Mouse (Mus musculus) adrenal gland, adult 2 months (tissue): Measurements from ENCODE around the gene Cox8a. TPM values are rescaled to one million over a fixed set of nuclear protein-coding genes. Genes with fewer than 3 reads are reported as not detected.
A peak's percentile ranks its signal among the peaks of the same experiment; 100 is the strongest.

Experiments used
- DNase-seq: peaks from one replicate; pipeline ENCODE4 v3.0.0; 2021
- polyA plus RNA-seq: library from polyadenylated mRNA; depleted of rRNA; stranded (reverse); fragments of >200 nt; gene quantifications from 2 replicates; pipeline ENCODE4 v1.2.3, GENCODE M21; 2012
- total RNA-seq, 2 experiments: library from RNA; stranded (reverse); gene quantifications; 2 replicates each; pipeline ENCODE4 v1.2.3; 2021

The Cox8a gene
- total and polyA plus RNA-seq, 3 experiments = 1,087 to 2,774 (median 1,191) TPM

DNA sequence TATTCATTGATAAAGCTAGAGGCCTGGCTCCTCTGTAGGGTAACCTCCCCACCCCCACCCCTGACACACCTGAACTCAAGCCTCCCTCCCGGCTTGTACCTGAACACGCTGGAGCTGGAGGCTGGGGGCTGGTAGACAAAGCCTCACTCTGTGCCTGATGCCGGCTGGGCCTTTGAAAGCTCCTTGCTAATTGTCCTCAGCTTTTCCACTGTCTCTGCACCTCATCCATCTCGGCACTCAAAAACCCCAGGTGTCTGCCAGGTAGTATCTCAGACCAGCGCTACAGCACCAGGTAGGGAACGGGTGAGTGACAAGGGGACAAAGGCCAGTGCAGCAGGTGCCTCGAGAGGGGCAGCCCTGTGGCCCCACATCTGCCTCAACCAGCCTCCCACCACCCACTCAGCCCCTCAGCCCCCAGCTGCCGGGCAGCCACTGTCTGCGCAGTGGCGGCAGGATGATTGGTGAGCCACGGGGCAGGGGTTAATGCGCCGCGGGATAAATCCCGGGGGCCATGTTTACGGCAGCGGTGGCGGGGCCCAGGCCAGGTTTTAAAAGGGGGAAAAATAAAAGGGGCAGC lies 31.6 kb downstream of the Cox8a start:
- no peak for DNase-seq

DNA sequence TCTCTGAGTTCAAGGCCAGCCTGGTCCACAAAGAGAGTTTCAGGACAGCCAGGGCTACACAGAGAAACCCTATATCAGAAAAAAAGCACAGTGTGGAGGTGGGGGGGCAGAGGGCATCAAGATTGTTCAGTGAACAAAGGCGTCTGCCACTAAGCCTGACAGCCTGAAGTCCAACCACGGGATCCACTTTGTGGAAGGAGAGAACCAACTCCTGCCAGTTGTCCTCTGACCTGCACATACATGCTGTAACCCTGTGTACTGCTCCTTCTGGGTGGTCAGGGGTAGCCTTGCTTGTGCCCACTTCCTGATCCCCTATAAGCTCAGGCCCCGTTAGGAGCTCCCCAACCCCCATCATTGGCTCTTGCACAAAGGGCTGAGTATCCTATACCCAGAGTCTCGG lies 32.4 kb downstream of the Cox8a start:
- no peak for DNase-seq

DNA sequence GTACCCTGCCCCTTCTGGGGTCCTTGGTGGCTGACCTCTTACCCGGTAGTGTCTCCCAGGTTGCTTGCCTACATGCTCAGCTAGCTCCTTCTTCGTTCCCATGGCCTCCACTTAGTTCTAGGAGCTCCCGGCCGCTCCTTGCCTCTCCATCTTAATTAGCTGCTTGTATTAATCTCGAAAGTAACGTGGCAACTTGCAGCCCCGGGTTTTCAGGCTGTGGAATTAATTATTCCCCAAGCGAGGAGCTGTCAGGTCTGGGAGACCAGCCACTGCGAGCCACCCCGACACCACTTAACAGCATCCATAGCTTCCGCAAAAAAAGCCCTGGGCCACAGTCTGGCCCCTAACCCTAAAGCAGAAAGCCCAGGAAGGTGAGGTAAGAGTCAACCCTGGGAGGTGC lies 34.0 kb downstream of the Cox8a start:
- DNase-seq = no peak

DNA sequence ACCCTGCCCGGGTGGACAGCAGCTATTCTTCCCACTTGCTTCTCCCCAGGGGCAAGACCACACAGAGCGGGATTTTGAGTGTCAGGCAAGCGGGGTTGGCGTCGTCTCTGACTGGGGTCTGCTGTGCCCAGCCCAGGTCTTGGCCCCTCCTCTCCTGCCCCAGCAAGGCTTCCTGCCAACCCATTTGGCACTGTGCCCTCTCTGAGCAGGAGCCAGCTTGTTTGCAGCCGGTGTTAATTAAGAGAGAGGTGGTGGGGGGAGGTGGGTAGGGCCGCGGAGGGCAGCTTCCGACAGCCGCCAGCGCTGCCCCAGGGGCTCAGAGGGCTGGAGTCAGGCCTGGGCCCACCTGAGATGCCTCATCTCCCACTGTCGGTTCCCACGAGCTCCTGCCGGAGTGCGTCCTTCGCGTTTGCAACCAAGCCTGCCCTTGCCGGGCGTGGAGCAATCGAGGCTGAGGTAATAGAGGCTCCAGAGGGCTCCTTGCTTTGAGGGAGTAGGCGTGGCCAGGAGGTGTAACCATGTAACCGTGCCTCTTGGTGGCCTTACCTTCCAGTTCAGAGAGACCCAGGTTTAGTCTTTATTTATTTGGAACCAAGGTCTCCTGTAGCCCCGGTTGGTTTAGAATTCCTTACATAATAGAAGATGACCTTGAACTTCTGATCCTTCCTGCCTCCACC lies 35.0 kb downstream of the Cox8a start:
- peak; percentile 76 for DNase-seq

DNA sequence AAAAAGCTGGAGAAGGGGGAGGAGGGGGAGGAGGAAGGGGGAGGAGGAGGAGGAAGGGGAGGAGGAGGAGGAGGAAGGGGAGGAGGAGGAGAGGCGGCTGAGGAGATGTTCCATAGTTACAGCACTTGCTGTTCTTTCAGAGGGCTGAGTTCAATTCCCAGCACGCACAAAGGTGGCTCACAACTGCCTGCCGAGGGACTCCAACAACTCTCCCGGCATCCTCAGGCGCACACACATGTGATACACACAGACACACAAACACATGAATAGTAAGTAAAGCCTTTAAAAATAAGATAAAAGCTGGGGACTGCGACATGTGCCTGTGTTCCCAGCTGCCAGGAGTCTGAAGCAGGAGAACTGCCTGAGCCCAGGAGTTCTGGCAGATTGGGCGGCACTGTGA lies 35.9 kb downstream of the Cox8a start:
- DNase-seq = no peak

DNA sequence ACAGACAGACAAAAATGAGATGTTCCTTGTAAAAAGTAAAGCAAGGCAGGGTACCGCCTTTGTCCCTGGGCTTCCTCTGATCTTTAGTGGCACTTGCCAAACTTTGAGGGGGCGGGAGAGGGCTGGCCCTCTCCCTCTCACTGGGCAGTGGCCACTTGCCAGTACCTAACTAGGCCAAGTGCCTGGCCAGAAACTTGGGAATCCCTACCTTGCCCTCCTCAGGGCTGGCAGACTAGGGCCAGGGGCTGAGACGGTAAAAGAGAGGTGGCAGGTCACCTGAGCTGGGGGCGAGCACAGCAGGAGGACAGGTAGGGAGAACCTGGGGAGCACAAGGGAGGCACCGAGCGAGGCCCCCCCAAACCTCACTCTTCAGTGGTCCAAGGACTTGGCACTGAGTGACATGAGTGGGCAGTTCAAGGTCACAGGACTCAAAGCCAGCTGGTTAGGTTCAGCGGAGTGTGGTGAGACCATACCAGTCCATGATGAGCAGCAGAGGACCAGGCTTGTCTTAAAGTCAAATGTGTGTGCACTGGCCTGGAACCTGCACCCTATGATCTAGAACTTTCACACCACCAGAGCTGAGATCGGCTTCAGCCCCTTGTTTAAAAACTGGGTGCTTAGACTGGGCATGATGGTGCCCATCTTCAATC lies 36.5 kb downstream of the Cox8a start:
- peak; percentile 68 for DNase-seq

DNA sequence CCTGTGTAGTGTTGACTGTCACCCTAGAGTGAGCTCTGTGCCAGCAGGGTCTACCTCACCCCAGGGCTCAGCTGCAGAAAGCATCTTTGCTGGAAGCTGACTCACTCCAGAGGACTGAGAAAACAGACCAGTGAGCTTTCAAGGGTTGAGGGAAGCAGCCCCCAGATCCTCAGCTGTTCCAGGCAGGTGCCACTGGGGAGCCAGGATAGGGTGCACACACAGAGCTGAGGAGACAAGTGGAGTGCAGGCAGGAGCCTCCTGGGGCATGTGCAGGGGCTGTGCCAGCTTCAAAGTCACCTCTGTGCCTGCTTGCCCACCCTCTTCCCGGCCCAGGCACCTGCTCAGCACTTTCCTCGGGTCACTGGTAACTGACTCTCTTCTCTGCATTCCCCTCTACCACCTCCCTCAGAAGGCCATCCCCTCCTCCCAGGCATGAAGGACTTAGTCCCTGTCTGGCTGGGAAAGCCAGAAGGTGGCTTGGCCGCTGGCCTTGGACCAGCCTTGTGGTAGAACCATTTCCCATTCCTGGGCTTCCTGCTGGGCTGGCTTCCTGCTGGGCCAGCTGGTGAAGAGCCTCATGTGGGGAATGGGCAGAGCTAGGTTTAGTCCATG lies 38.5 kb downstream of the Cox8a start:
- peak; percentile 42 for DNase-seq

DNA sequence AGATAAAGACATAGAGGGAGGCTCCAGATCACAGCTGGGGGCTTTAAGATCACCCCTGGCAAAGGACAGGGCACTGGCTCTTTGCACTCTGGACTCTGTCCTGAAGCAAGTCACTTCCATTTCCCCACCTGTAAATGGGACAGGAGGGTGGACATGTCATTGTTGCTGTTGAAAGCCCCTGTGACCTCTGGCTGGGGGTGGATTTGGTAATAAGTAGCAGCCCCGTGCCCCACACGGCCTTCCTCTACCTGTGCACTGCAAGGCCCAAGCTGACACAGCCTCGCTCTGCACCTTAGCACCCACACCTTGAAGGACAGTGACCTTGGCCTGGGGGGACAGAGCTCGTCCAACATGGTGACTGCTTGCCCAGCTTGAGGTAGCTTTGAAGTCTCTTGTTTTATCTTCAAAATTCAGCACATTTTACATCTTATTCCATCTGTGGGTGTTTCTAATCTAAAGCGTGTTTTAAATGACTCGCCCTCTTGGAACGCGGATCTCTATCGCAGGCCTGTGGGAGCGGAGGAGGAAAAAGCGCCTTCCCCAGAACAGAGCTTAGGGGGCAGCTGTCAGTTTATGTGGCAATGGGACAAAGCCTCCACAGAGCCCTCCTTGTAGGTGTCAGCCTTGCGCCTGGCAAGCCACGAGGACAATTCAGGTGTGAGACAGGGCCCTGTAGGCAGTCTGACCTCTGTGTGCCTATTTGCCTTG lies 39.5 kb downstream of the Cox8a start:
- DNase-seq = no peak

DNA sequence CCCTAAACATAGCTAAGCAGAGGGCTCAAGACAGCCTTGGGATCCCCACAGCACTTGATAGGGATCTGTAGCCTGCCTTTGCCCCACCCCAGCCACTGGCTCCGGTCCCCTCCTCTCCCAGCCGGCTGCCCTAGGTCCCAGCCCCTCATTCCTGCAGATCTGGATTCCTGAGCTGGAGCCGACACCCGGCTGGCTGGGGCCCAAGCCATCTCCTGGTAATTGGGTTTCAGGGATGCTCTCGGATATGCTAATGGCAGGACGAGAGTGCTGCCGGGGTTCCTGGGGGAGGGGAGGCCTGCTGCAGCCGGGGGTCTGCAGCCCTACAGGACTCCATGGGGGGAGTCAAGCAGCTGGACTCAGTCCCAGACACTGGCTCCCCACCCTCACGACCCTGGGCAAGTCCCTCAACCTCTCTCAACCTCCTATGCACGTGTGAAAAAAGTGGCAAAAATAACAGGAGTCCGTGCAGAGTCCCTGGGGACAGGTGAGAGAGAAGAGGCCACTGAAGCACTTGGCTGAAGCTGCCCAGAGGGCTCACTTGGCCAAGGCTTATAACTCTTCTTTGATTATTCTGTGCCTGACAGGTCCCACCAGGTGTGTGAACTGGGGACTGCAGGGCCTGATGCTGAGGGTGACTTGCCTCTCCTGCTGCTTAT lies 41.2 kb downstream of the Cox8a start:
- no peak for DNase-seq

DNA sequence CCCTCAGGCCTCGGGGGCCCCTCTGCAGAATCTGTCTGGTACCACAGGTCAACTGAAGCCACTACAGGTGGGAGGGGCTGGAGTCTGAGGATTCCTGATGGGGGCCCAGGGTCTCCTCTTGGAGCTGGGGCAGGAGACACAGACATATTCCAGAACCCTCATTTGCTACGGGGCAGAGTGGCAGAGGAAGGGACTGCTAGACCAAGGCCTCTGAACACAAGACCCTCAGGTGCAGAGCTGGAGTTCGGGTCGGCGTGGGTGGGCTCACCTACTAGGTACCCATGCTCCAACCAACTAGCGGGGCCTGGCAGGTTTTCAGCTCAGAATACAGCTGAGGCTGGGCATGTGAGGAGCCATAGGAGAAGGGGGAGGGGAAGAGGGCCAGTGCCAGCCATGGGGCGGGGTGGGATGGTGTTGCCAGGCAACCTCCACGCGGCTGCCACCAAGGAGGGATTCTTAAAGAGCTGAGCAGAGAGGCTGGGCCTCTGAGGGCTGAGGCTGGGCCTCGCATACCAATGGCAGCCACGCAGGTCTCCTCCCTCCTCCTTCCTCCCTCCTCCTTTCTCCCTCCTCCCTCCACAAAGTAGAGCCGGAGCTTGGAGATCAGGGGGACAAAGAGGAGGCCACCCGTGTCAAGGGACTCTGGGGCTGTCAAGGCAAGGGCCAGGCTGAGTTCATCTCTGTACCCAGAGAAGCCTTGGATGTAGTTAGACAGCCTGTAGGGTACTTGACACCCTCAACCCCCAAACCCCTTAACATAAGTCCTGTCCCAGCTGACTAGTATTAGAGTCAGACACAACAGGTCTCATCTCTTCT lies 45.2 kb downstream of the Cox8a start:
- DNase-seq = no peak

DNA sequence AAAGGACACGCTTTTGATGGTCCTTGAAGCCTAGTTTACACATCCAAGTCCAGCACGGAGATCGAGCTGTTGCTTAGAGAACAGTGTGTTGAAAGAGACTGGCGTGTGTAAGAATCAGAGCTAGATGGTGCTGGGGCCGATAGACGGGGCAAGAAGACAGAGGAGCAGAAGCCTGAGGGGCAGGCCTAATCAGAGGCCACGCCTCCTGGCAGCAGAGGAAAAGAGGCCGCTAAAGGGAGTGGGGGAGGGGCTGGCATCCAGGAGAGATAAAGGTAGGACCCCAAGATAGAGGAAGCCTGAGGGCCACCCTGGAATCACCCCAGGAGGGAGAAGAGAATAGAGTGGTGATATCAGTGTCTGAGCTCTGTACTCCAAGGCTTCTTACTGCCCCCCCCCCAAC lies 46.0 kb downstream of the Cox8a start:
- peak; percentile 26 for DNase-seq

DNA sequence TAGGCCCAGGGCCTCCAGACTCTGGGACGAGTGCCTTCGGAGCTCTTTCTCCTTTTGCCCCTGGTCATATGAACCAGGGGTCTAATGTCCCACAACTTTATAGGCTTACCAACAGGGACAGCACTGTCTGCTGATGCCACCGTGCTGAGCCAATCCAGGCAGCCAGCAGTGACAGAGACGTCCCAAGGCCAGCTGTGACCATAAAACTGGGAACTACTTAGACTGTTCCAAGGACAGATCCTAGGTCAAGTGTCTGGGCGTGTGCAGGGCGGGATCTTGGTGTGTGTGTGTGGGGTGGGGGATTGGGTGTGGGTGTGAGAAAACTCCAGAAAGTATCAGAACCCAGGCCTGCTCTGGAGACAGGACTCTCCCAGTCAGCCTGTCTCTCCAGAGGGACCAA lies 46.5 kb downstream of the Cox8a start:
- peak; percentile 64 for DNase-seq

DNA sequence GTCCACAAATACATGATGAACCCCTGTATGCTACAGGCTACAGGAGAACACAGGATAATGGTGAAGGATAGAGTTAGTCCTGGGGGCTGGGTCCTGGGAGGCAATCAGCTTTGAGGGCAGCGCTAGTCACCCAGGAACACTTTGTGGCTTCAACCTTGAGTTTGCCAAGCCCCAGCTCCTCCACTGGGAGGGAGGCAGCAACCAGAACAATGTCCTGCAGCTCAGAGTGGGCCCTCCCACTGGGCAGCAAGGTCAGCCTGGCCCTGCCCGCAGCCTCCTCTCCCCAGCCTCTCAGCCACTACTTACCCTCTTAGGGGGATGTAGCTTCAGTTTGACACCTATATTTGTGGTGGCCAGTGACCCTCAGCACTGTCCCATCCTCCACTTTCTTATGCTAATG lies 49.0 kb downstream of the Cox8a start:
- DNase-seq = peak; percentile 46

DNA sequence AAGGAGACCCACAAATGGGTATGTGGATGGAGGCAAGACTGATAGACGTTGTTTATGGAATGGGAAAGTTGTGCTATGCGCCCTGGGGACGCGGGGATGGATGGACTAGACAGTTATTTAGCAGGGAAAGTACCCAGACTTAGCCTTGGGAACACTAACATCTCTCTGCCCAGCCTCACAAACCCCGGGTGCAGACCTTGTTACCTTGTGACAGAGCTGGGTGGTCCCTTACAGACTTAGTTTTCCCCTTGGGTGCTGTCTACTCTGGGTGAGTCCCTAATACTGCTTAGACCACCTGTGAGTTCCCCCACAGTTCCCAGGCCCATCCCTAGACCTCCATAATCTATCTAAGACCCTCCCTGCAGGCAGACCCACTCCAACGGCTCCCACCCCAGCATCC lies 50.6 kb downstream of the Cox8a start:
- DNase-seq = no peak

DNA sequence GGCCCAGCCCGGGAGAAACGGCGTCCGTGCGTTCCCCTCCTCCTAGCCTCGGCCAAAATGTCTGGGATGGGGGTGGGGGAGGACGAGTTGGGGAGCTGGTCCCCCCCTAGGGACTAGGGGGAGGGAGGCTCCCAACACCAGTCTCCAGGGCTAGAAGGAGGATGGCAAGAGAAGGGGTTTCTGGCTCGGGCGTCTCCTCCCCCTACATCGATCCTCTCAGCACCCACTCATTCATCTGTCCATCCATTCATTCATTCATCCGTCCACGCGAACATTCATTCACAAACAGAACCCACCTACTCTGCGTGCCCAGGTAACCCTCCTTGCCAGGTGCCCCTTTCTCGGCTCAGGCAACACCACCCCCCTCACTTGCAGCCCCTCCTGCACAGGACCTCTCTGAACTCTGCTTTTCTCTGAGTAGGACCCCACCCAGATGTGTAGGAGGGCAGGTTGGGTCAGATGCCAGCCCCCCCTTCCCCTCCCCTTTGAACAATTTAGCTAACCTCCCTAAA lies 51.2 kb downstream of the Cox8a start:
- DNase-seq = no peak

DNA sequence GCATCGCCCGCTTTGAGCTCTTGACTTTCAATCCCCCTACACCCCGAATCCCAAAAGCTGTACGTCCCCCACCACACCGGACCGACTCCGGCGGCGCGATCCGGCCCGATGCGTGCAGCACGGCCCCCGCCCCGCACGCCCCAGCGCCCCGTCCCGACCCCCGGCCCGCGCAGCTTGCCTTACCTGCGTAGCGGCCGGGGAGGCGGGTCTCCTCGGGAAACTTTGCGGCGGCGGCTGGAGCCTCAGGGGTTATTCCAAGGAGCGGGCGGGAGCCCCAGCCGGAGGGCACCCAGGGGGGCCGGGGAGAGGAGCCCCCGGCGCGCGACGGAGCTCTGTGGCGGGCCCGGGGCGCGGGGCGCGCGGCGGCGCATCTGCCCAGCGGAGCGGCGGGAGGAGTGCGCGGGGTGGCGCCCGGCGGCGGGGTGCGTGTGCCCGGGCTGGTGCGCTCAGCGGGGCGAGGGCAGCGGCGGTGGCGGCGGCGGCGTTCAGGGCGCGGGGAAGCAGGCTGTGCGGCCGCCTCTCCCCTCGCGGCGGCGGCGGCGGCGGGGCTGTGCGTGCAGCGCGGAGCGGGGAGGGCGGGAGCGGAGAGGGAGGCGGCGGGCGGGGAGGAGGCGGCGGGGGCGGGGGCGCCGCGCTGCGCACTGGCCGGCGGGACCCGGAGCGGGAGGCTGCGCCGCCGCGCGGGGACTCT lies 51.8 kb downstream of the Cox8a start:
- peak; percentile 55 for DNase-seq
